In the genomic region with DNA sequence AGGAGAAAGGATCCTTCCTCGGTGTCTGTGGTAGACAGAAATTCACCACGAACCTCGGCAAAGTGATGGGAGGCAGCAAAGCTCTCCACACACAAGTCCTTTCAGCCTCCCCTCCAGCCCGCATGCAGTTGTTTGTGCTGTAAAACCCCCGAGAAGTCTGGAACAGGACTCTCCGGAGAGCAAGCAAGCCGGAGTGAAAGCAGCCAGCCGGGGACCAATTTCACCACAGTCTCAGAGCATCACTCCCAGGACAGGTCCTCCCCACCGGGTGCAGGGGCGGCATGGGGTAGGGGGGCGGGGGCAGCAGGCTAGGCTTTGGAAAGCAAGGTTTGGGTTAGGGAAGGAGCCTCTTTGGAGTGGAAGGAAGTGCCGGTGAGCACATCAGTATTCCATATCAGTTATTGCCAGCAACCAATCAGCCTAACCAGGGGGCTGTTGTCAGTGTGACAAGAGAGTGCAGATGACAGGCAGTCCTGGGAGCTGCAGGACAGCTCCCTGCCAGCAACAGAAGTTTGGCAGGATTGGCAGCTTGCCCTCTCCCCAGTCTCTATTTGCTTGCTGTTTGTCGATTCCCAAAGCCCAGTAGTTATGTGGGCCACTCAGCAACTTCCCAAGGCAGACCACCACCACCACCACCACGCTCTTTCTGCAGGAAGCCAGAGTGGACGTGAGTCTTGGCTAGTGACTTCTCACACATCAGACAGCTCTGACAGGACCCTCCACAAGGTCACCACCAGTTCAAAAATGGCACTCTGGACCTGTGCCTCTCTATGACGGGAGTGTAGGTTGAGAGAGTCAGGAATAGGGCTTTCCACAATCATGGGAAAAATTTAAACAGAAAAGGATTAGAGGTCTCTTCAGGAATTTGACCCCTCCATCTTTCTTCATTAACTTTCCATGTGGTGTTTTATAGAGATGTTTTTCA, we compare ENCODE assay signal across 8 mouse cellular contexts.
DNase-seq lines count a peak whose midpoint lies in the region; ATAC-seq lines count a peak whose summit lies in the region.

No protein-coding gene starts in this region.

- 3% methylated on average over 16 of the region's 16 CpGs for WGBS in neural tube, embryonic 14.5 days

- H3K4me1 ChIP-seq in neural tube, embryonic 14.5 days (ENCODE audit: control insufficient read depth, insufficient read depth, low read length) = no peaks in the 10 kb centered on the region

- H3K4me2 ChIP-seq in neural tube, embryonic 14.5 days (ENCODE audit: low read depth, low read length) = peak overlapping the region; percentile 79

- no peaks in the 10 kb centered on the region for H3K27me3 ChIP-seq in neural tube, embryonic 14.5 days (ENCODE audit: control insufficient read depth, insufficient read depth, low read length)

- peak; percentile 85 for ATAC-seq in neural tube, embryonic 14.5 days (ENCODE audit: low read depth)
- no peak for ATAC-seq in erythroblast, adult 5-6 weeks (replicated peaks; ENCODE audit: low FRiP score, poor library complexity, severe bottlenecking)

- no peaks in the 10 kb centered on the region for H3K36me3 ChIP-seq in neural tube, embryonic 14.5 days (ENCODE audit: control insufficient read depth, insufficient read depth, low read length)

- H3K9ac ChIP-seq in neural tube, embryonic 14.5 days (replicated peaks; ENCODE audit: low read depth, low read length) = peak overlapping the region; percentile 66

- H3K4me3 ChIP-seq in neural tube, embryonic 14.5 days (ENCODE audit: low read depth, low read length) = peak overlapping the region; percentile 53

- no peaks in the 10 kb centered on the region for H3K9me3 ChIP-seq in neural tube, embryonic 14.5 days (ENCODE audit: control insufficient read depth, low read length)

- peak overlapping the region; percentile 83 for H3K27ac ChIP-seq in neural tube, embryonic 14.5 days (ENCODE audit: low read depth, low read length)

- DNase-seq in kidney, postnatal 10 days = peak; percentile 13
- no peak for DNase-seq in kidney, postnatal 36 days
- DNase-seq in cerebellum, postnatal 14 days = peak; percentile 41 to 50
- DNase-seq in frontal cortex, postnatal 10 days (ENCODE audit: low spot score in 2 of 2) = peak; percentile 16 to 29
- DNase-seq in layer of hippocampus, postnatal 14 days (ENCODE audit: low spot score in 2 of 2) = peak; percentile 48 to 50
- DNase-seq in ovary, adult 18-20 months (ENCODE audit: low spot score) = no peak

Comparison
In these comparisons a context has a peak if more than half of its experiments do, and no peak if none do; other contexts are left out.
1. DNase-seq: peak in kidney, postnatal 10 days (single experiment), cerebellum, postnatal 14 days (2 of 2), frontal cortex, postnatal 10 days (2 of 2) and layer of hippocampus, postnatal 14 days (2 of 2); none in kidney, postnatal 36 days (0 of 2) and ovary, adult 18-20 months (single experiment).